Mouse (Mus musculus) CH12.LX (cell line): ENCODE results near the gene Usp7. TPM values are rescaled to one million over a fixed set of nuclear protein-coding genes. Genes with fewer than 3 reads are reported as not detected.
A peak's percentile ranks its signal among the peaks of the same experiment; 100 is the strongest.

Experiments
- DNase-seq: peaks from one replicate; pipeline ENCODE4 v3.0.0-alpha.2; 2013; ENCODE audit errors: extremely low read depth
- H3K27ac ChIP-seq: 2 replicates; pipeline ENCODE4 v1.5.1; 2012; ENCODE audit warnings: low read depth, mild to moderate bottlenecking, control low read depth, moderate library complexity; ENCODE audit not compliant: insufficient read depth
- H3K27me3 ChIP-seq: replicated peaks from 2 replicates; pipeline ENCODE3; 2012; ENCODE audit warnings: inconsistent platforms
- H3K36me3 ChIP-seq, 2 experiments: replicated peaks in 1 of 2; 2 replicates each; pipeline versions ENCODE3 to v1.6.1; 2012; ENCODE audit warnings: inconsistent platforms in 1 of 2, low read length in 1 of 2, mild to moderate bottlenecking in 1 of 2, mixed read lengths in 1 of 2, moderate library complexity in 1 of 2; ENCODE audit not compliant: control insufficient read depth in 1 of 2, insufficient read depth in 1 of 2
- H3K4me1 ChIP-seq, 2 experiments: 2 replicates each; pipeline ENCODE4 v1.6.1; 2012; ENCODE audit warnings: inconsistent platforms in 1 of 2, moderate library complexity in 1 of 2; ENCODE audit not compliant: insufficient read depth in 2 of 2, control insufficient read depth in 1 of 2
- H3K4me2 ChIP-seq: 2 replicates; pipeline ENCODE4 v1.6.1; 2012; ENCODE audit warnings: low read depth, mild to moderate bottlenecking, control low read depth; ENCODE audit not compliant: poor library complexity, insufficient read depth, severe bottlenecking
- H3K4me3 ChIP-seq, 3 experiments: fragments of 150-350 bp in 1 of 3; sonication (generic) in 1 of 3; replicated peaks in 1 of 3; 2 replicates each; pipeline versions ENCODE3 to v1.5.1; 2011 to 2012; ENCODE audit warnings: low read depth in 2 of 3, low read length in 2 of 3, mild to moderate bottlenecking in 2 of 3, moderate library complexity in 2 of 3, control low read depth in 1 of 3, improper control_type of control experiment in 1 of 3, inconsistent platforms in 1 of 3, mixed read lengths in 1 of 3; ENCODE audit not compliant: poor library complexity in 1 of 3
- H3K79me2 ChIP-seq: replicated peaks from 2 replicates; pipeline ENCODE4 v1.6.1; 2012; ENCODE audit warnings: mild to moderate bottlenecking, moderate library complexity; ENCODE audit not compliant: control insufficient read depth, poor library complexity, insufficient read depth, severe bottlenecking; ENCODE audit errors: extremely low read depth
- H3K9ac ChIP-seq: 2 replicates; pipeline ENCODE4 v1.6.1; 2012; ENCODE audit warnings: low read depth, mild to moderate bottlenecking, control low read depth, moderate library complexity; ENCODE audit not compliant: insufficient read depth
- H3K9me3 ChIP-seq: replicated peaks from 2 replicates; pipeline ENCODE3; 2012; ENCODE audit warnings: low read length, inconsistent platforms, mixed read lengths
- CHD2 ChIP-seq: IDR thresholded peaks from 2 replicates; pipeline ENCODE4 v1.6.1; 2011; ENCODE audit warnings: low read length, improper control_type of control experiment
- CTCF ChIP-seq, 2 experiments: IDR thresholded peaks in 1 of 2; conservative IDR thresholded peaks in 1 of 2; 2 replicates each; pipeline ENCODE4 v1.5.1; 2011 to 2012; ENCODE audit warnings: low read depth in 2 of 2, low read length in 2 of 2, improper control_type of control experiment in 1 of 2, inconsistent platforms in 1 of 2, mild to moderate bottlenecking in 1 of 2, moderate library complexity in 1 of 2
- ELF1 ChIP-seq: IDR thresholded peaks from 2 replicates; pipeline ENCODE4 v1.6.1; 2014; ENCODE audit warnings: low read depth, mild to moderate bottlenecking, inconsistent platforms, low read length, improper control_type of control experiment
- EP300 ChIP-seq: IDR thresholded peaks from 2 replicates; pipeline ENCODE4 v1.6.1; 2011; ENCODE audit warnings: low read length, improper control_type of control experiment
- HCFC1 ChIP-seq: IDR thresholded peaks from 2 replicates; pipeline ENCODE4 v1.6.1; 2012; ENCODE audit warnings: low read depth, mild to moderate bottlenecking, inconsistent platforms, low read length, improper control_type of control experiment
- IRF4 ChIP-seq: IDR thresholded peaks from 2 replicates; pipeline ENCODE4 v1.6.1; 2014; ENCODE audit warnings: low read depth, mild to moderate bottlenecking, inconsistent platforms, low read length, improper control_type of control experiment
- JUN ChIP-seq: IDR thresholded peaks from 2 replicates; pipeline ENCODE4 v1.6.1; 2011; ENCODE audit warnings: low read depth, mild to moderate bottlenecking, low read length, improper control_type of control experiment, moderate library complexity; ENCODE audit not compliant: insufficient read depth
- MAFK ChIP-seq: IDR thresholded peaks from 2 replicates; pipeline ENCODE4 v1.6.1; 2011; ENCODE audit warnings: low read length, improper control_type of control experiment; ENCODE audit not compliant: insufficient replicate concordance
- MXI1 ChIP-seq: IDR thresholded peaks from 2 replicates; pipeline ENCODE4 v1.6.1; 2011; ENCODE audit warnings: mild to moderate bottlenecking, low read depth, low read length, improper control_type of control experiment
- MYC ChIP-seq: IDR thresholded peaks from 2 replicates; pipeline ENCODE4 v1.6.1; 2011; ENCODE audit warnings: low read depth, mild to moderate bottlenecking, improper control_type of control experiment, low read length
- NRF1 ChIP-seq: IDR thresholded peaks from 2 replicates; pipeline ENCODE4 v1.6.1; 2014; ENCODE audit warnings: low read depth, mild to moderate bottlenecking, inconsistent platforms, low read length, improper control_type of control experiment, moderate library complexity
- POLR2A ChIP-seq: IDR thresholded peaks from 2 replicates; pipeline ENCODE4 v1.6.1; 2011; ENCODE audit warnings: low read depth, mild to moderate bottlenecking, improper control_type of control experiment, low read length
- RCOR1 ChIP-seq: conservative IDR thresholded peaks from 2 replicates; pipeline ENCODE4 v1.6.1; 2012; ENCODE audit warnings: low read depth, mild to moderate bottlenecking, inconsistent platforms, low read length, improper control_type of control experiment
- SIN3A ChIP-seq: IDR thresholded peaks from 2 replicates; pipeline ENCODE4 v1.6.1; 2012; ENCODE audit warnings: low read length, improper control_type of control experiment, inconsistent platforms
- SMC3 ChIP-seq: IDR thresholded peaks from 2 replicates; pipeline ENCODE4 v1.6.1; 2011; ENCODE audit warnings: low read depth, low read length, improper control_type of control experiment
- TBP ChIP-seq: conservative IDR thresholded peaks from 2 replicates; pipeline ENCODE4 v1.6.1; 2011; ENCODE audit warnings: low read depth, low read length, improper control_type of control experiment
- TCF12 ChIP-seq: IDR thresholded peaks from 2 replicates; pipeline ENCODE4 v1.6.1; 2014; ENCODE audit warnings: low read depth, mild to moderate bottlenecking, inconsistent platforms, low read length, improper control_type of control experiment
- UBTF ChIP-seq: IDR thresholded peaks from 2 replicates; pipeline ENCODE4 v1.6.1; 2012; ENCODE audit warnings: low read depth, mild to moderate bottlenecking, inconsistent platforms, low read length, improper control_type of control experiment, moderate library complexity
- USF1 ChIP-seq: IDR thresholded peaks from 2 replicates; pipeline ENCODE4 v1.6.1; 2014; ENCODE audit warnings: low read depth, mild to moderate bottlenecking, inconsistent platforms, low read length, improper control_type of control experiment
- USF2 ChIP-seq: conservative IDR thresholded peaks from 2 replicates; pipeline ENCODE4 v1.6.1; 2011; ENCODE audit warnings: low read depth, low read length, improper control_type of control experiment
- ZMIZ1 ChIP-seq: IDR thresholded peaks from 2 replicates; pipeline ENCODE4 v1.6.1; 2012; ENCODE audit warnings: low read depth, mild to moderate bottlenecking, inconsistent platforms, low read length, improper control_type of control experiment
- ZNF384 ChIP-seq: IDR thresholded peaks from 2 replicates; pipeline ENCODE4 v1.6.1; 2012; ENCODE audit warnings: low read depth, low read length, improper control_type of control experiment, inconsistent platforms
- dilution Hi-C: fragments of 300-500 bp; cut with MboI; formaldehyde crosslinking; loops from 2 replicates; pipeline ENCODE4 v1.14.3; 2020; ENCODE audit warnings: low sequenced_read_pairs; ENCODE audit not compliant: extremely low pct_unique_long_range_greater_than_20kb, extremely low pct_ligation_motif_present
- in situ Hi-C: fragments of 300-500 bp; cut with MboI; formaldehyde crosslinking; loops from 3 replicates; pipeline ENCODE4 v1.14.3; 2019; ENCODE audit warnings: low sequenced_read_pairs, low pct_ligation_motif_present, low pct_unique_long_range_greater_than_20kb, mixed read lengths
- polyA plus RNA-seq: library from polyadenylated mRNA; unstranded; fragments of >175 nt; gene quantifications from 2 replicates; pipeline ENCODE4 v1.2.1, GENCODE M21; 2012; ENCODE audit warnings: low read depth; ENCODE audit not compliant: insufficient read length
- total RNA-seq, 2 experiments: library from RNA; depleted of rRNA; stranded (reverse); fragments of 300-350 nt in 1 of 2; fragments of >200 nt in 1 of 2; gene quantifications; 2 replicates each; pipeline ENCODE4 v1.2.3; 2012 to 2014

The Usp7 gene
- total and polyA plus RNA-seq, 3 experiments, result 113 to 169 (median 143) TPM

DNA sequence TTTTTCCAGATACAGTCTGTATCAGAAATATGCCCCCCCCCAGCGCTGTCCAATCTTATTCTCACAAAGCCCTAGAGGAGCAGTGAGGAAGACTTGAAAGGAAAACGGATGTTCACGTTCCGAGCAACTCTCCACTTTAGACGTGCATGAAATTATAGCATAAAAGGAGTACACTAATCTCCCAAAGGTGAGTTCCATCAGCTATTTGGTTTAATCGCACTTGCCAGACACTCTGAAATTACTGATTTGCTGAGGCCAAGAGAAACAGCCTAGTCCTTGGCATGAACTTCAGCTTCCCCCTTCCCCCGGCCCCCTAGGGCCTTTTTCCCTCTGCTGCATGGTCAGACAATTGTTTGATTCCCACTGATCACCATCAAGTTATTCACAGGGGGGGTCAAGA lies 55.4 kb downstream of the Usp7 start:
- Histone ChIP-seq H3K4me2 (peak overlapping the region; percentile 99), H3K27ac (no peak overlapping the region), H3K79me2 (peaks cover 67% of the 10 kb centered on the region), H3K36me3 (peaks cover 5 to 33% of the 10 kb centered on the region in 2 experiments), H3K27me3 (peaks cover 1% of the 10 kb centered on the region), H3K9ac (peak overlapping the region; percentile 99), H3K9me3 (no peaks in the 10 kb centered on the region), H3K4me3 (peak overlapping the region; percentile 74 to 86 (median 85)), H3K4me1 (peaks cover 21 to 56% of the 10 kb centered on the region in 2 experiments)
- TF ChIP-seq SMC3 (no peak), ELF1 (no peak), SIN3A (peak; percentile 57; the same call in 1 of the 2 replicates), UBTF (0 out of 2 replicates have a peak, but pooled peaks have one; percentile 8), HCFC1 (no peak)
- dilution Hi-C loops (no loop called here), in situ Hi-C loops (no loop called here)
- no peak for DNase-seq

- TF ChIP-seq MXI1, result 0 out of 2 replicates have a peak, but pooled peaks have one; percentile 10
- 0 out of 2 replicates have a peak, but pooled peaks have one; percentile 39 for TF ChIP-seq IRF4
- no peak for TF ChIP-seq JUN
- TF ChIP-seq TBP, result no peak
- no peak for DNase-seq
- in situ Hi-C loops, result no loop called here
Measured at GRCm38 (mm10) chr16:8736032-8736431, 56.1 kb downstream of the Usp7 start.

DNA sequence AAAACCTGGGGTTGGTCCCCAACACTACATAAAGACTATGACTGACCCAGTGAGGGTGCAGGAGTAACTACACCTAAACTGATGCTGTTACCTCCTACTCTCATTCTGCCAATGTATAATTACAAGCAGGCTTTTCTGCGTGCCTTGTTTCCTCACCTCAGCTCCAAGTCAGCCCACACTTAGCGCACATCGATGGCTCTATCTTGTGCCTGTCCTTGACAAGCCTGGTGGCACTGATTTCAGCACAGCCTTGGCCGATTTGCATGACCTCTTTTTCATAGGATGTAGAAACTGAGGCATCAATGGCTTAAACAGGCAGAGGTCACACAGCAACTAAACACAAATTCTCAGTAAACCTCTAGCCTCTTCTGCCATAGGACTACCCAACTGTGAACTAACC lies 57.4 kb downstream of the Usp7 start:
- in situ Hi-C loops (no loop called here), dilution Hi-C loops (no loop called here)
- TF ChIP-seq NRF1 (no peak), MXI1 (no peak), IRF4 (no peak), MYC (no peak), EP300 (no peak), CHD2 (no peak), HCFC1 (no peak), USF1 (no peak), ZMIZ1 (no peak), ZNF384 (no peak), RCOR1 (no peak), UBTF (no peak), POLR2A (no peak), USF2 (no peak), MAFK (no peak), CTCF (conservative IDR thresholded peaks at IDR 0.05 in 1 of 2, IDR thresholded peaks at IDR 0.05 in 1 of 2; ENCODE audit: low read depth in 2 of 2, low read length in 2 of 2) (no peak), SMC3 (no peak), TCF12 (no peak)
- peaks cover 86% of the 10 kb centered on the region for H3K79me2 ChIP-seq
- DNase-seq, result no peak
- H3K4me2 ChIP-seq, result peak overlapping the region; percentile 99
- H3K4me1 ChIP-seq, result peaks cover 31 to 68% of the 10 kb centered on the region in 2 experiments
- peak overlapping the region in 2 of 3 experiments; percentile 8 to 74 for H3K4me3 ChIP-seq
- H3K27ac ChIP-seq, result no peak overlapping the region
- peaks cover 9 to 52% of the 10 kb centered on the region in 2 experiments for H3K36me3 ChIP-seq
- H3K9ac ChIP-seq, result peak overlapping the region; percentile 99; the same call in 1 of the 2 replicates
- no peaks in the 10 kb centered on the region for H3K27me3 ChIP-seq
- no peaks in the 10 kb centered on the region for H3K9me3 ChIP-seq

More at GRCm38 (mm10) chr16:8736032-8736431, 56.1 kb downstream of the Usp7 start:
- H3K27me3 ChIP-seq, result peaks cover 1% of the 10 kb centered on the region
- peaks cover 74% of the 10 kb centered on the region for H3K79me2 ChIP-seq
- H3K4me1 ChIP-seq, result peaks cover 26 to 57% of the 10 kb centered on the region in 2 experiments
- peak overlapping the region; percentile 74 to 86 (median 85) for H3K4me3 ChIP-seq
- H3K4me2 ChIP-seq, result peak overlapping the region; percentile 99
- H3K36me3 ChIP-seq, result peaks cover 9 to 40% of the 10 kb centered on the region in 2 experiments
- dilution Hi-C loops, result no loop called here
- no peaks in the 10 kb centered on the region for H3K9me3 ChIP-seq
- no peak overlapping the region for H3K27ac ChIP-seq
- H3K9ac ChIP-seq, result peak overlapping the region; percentile 99
